Mouse (Mus musculus) forelimb bud, embryonic 11.5 days (tissue): ENCODE data around the gene Mroh3.

Experiments used
- DNase-seq: peaks from one replicate; pipeline ENCODE4 v3.0.0-alpha.2; 2012; ENCODE audit warnings: low read depth, low spot score

Mroh3 gene

GRCm38 (mm10) chr1:136228328-136229039 is 15.9 kb upstream of the Mroh3 start:
- no peak for DNase-seq

- no peak for DNase-seq
Observed at GRCm38 (mm10) chr1:136227870-136228269, 15.2 kb upstream of the Mroh3 start.

DNA sequence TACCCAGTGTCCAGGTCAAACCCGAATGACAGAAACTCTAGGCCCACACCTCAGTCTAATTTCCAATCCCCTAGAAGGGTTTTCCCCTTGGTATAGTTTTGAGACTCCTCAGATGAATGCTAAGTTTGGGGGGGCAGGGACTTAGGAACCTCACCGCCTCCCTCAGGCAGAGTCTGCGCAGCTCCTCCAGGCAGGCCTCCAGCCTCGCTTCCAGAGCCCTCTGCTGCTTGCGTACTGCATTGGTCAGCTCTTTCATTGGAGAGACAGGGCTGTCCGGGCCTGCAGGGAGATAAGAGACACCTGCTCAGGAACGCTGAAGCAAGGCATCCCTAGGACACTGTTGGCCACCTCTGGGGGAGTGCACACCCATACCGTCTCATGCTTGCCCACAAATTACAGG is 14.0 kb upstream of the Mroh3 start:
- DNase-seq, result no peak

DNA sequence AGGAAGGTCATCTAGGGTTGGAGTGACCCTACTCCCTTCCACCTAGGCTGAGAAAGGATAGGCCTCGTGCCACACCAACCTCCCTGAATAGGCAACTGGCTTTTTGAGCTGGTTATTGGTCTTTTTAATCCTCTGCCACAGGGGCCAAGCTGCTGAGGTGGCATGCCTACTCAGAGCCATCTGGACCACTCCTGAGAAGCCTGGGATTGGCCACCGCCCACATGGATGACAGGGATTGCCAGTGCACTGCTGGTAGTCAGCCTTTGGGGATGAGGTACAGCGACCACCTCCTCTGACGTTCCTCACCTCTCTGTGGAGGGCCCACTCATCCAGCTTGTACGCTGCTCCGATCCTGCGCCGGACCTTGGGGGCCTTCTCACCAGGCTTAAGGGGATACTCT is 13.2 kb upstream of the Mroh3 start:
- DNase-seq, result no peak

GRCm38 (mm10) chr1:136223758-136224342 is 11.2 kb upstream of the Mroh3 start:
- no peak for DNase-seq

DNA sequence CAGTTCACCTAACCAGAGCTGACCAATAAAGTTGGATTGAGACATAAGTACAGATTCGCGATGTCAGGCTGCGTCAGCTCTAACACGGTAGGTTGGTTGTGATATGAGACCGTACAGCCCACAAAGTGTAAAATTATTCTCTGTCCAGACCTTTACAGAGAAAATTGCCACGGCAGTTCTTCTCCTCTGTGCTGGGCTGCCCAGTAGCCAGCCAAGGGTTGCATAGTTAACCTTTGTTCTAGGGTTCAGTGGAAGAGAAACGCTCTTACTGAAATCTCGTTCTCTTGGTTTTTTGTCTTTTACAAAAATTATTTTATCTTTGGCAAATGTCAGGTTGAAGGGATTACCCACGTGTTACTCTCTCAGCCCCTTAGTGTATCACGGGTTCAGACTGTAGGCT is 9.8 kb upstream of the Mroh3 start:
- DNase-seq, result no peak

DNA sequence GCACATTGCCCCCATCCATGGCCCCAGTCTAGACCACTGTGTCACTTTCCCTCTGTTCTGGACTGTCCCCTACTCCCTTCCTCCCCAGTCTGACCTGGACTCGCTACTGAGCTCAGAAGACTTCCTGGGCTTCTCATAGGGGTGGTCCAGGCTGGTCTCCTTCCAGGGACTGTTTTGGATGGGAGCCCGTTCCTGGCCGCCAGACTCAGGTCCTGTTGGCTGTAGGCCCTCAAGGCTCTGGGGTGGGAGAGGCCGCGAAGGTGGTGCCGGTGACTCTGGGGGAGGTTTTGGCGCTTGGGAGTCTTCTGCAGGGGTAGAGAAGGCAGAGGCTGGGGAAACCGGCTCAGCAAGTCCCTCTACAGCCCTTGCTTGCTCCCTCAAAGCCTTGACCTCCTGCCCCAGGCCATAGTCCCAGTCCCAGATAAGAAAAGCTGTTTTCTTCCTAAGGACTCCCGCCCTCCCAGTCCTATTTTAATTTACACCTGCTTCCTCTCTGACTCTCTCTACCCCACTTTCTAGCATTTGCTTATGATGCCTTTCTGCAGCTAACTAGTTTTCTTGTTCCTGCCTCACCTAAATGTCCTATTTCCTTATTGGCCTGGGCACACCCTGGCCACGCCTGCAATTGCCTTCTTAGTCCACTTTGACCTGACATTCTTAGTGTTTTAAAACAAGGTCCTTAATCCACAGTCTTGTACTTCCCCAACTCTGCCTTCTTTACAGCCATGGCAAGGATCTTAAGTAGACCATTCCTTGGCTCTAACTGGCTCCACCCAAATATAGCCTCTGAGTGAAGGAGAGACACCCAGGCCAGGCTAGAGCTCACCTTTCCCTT is 7.6 kb upstream of the Mroh3 start:
- DNase-seq, result no peak

GRCm38 (mm10) chr1:136214304-136214703 is 1.7 kb upstream of the Mroh3 start:
- DNase-seq, result no peak

DNA sequence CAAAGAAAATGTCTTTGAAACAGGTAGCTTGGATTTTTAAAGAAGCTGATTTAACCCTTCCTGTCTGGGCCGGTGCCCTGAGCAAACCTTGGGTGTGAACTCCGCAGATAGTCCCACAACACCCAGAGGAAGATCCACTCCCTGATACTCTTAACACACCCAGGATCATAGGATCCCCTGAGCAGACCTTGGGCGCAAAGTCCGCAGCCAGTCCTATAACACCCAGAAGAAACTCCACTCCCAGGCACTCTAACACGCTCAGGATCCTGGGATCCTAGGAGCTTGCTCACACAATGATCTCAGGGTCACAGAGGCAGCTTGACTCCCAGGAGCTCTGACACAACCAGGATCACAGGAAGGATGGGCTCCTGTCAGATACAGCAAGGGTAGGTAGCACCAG is 22.6 kb downstream of the Mroh3 start:
- no peak for DNase-seq

DNA sequence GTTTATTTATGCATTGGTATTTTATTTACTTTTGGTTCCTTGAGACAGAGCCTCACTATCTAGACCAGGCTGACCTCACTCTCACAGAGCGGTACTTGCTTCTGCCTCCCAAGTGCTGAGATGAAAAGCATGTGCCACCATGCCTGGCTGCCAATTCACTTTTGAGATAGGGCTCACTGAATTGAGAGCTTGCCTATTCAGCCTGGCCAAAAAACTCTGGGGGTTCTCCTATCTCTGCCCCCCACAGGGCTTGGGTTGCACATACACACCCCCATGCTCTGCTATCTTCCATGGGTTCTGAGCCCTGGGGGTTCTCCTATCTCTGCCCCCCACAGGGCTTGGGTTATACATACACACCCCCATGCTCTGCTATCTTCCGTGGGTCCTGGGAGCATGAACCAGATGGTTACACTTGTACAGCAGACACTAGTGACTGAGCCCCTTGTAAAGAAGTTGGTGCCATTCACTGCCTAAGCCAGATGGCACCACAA is 33.1 kb downstream of the Mroh3 start:
- no peak for DNase-seq

DNA sequence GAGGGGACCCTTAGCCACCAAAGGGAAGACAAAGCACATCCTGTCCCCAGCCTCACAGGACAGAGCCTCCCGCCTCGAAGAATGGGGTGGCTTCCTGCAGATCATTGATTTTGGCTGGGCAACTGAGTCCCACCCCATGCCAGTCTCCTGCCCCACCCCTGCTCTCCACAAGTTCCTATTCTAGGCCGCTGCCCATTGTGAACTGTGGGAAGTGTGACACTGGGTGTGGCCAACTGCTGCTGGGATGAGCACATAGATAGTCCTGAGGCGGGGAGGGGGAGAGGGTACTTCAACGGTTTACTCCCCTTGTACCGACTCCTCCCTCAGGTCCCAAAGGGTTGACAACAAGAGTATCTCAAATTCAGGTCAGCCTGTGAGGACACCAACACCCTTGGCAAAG is 33.9 kb downstream of the Mroh3 start:
- no peak for DNase-seq

GRCm38 (mm10) chr1:136177085-136177484 is 35.5 kb downstream of the Mroh3 start:
- no peak for DNase-seq

GRCm38 (mm10) chr1:136175183-136175582 is 37.4 kb downstream of the Mroh3 start:
- DNase-seq, result peak; percentile 68

DNA sequence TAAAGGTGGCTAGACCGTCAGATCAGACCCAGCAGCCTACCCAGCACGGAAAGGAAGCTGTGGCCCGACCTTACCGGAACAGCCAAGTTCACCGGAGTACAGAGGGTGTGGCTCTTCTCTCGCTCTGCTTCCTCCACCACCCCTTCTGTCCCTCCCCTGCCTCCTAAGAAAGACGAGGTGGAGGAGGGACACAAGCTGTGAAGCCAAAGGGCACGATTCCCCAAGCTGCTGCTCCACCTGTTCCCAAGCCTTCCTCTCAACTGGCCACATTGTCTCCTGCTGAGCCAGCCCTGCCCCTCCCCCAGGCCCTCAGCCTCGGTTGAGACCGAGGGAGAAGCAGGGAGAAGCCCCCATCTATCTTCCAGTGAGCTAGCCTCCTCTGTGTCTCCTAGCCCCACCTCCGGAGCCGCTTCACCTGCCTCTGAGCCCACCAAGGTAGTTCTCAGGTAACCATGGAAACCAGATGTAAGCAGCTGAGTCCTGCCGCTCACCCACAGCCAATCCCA is 38.5 kb downstream of the Mroh3 start:
- no peak for DNase-seq

DNA sequence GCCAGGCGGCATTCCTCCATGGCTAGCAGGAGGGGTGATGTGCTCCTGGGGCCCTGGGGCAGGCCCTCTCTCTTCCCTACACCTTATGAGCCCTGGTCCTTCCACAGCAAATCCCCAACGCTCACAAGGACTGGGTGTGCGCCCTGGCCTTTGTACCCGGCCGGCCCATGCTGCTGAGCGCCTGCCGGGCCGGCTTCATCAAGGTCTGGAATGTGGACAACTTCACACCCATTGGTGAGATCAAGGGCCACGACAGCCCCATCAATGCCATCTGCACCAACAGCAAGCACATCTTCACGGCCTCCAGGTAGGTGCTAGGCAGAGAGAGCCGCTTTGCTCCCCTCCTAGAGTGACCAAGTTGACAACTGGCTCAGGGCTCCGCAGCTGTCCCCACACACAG is 39.9 kb downstream of the Mroh3 start:
- no peak for DNase-seq

GRCm38 (mm10) chr1:136170109-136170508 is 42.5 kb downstream of the Mroh3 start:
- DNase-seq, result peak; percentile 86

DNA sequence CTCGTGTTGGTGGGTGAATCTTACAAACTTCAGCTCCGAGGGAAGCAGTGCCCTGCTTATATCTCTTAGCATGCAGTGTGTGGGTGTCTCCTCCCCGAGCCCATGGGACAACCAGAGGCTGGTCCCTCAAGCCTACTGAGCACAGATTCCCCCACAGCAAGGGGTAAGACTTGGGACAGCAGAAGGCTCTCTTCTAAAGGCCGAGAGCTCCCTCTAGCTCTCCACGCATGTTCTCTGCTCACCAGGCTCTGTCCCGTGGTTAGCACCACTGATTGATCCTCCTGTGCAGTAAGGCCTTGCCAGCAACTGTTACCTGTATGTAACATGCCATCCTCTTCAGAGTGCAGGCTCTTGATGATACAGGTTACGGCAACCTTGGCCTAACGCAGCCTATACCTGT is 45.0 kb downstream of the Mroh3 start:
- no peak for DNase-seq

DNA sequence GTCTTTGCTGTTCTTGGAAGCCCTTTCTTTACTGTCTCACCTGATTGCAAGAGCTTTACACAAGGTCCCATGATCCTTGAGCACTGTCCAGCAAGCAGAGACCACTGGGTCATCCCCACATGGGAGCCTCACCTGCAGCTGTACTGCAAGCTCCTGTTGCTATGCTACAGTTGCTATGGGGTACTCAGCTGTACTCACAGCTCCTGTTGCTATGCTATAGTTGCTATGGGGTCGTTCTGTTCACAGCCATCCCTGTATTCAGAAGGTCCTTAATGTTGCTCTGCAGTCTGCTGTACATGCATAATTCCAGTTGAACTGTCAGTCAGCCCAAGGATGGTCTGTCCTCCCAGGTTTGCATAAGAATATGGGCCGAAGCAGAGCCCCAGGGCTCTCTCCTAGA is 47.2 kb downstream of the Mroh3 start:
- DNase-seq, result no peak

- no peak for DNase-seq
Observed at GRCm38 (mm10) chr1:136161333-136161921, 51.2 kb downstream of the Mroh3 start.

- DNase-seq, result no peak
Observed at GRCm38 (mm10) chr1:136160930-136161329, 51.7 kb downstream of the Mroh3 start.

GRCm38 (mm10) chr1:136160297-136160696 is 52.3 kb downstream of the Mroh3 start:
- no peak for DNase-seq

DNA sequence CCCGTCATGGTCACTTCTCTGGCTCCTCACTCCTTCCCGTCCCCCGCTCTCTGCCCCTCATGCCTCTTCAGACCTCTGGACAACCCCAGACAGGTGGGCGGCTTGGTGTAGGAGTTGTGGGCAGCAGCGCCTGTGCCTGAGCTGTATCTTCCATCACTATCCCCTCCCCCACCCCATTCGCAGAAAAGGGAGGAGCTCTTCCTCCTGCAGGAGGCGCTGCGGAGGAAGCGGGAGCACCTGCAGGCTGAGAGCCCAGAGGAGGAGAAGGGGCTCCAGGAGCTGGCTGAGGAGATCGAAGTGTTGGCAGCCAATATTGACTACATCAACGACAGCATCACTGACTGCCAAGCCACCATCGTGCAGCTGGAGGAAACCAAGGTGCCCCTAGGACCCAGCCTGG is 52.8 kb downstream of the Mroh3 start:
- DNase-seq, result no peak
